Comparison of ENCODE assay signal across 17 mouse cellular contexts in the genomic region with DNA sequence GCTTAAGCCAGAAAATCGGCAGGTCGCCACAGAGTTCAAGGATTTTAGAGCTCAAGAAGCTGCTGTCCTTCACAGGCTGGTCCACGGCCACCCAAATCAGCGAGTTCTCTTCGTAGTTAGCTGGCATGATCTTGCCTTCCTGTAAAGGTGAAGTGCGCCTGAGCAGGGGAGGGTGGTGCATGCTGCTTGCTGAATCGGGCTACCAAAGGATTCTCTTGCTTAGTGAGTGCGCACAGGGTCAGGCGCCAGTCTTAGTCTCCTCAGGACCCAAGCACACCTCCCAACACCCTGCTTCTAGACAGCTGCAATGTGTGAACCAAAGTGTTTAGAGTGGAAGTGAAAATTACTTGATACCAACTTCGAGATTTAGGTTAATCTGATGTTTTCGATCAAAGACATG. TPM values are rescaled to one million over a fixed set of nuclear protein-coding genes. Genes with fewer than 3 reads are reported as not detected.
DNase-seq lines count a peak whose midpoint lies in the region; ATAC-seq lines count a peak whose summit lies in the region.
"Had no signal": no experiment of that assay in that cellular context is flagged by ENCODE, and none has a peak within 500 bp of the region (broad histone marks: within the 10 kb centered on the region; RNA-seq: fewer than 3 reads in every experiment).

No protein-coding gene starts in this region.

- WGBS in heart, embryonic 12.5 days = 11% methylated on average over 11 of the region's 11 CpGs
- WGBS in liver, embryonic 11.5 days = 16% methylated on average over 11 of the region's 11 CpGs
- WGBS in liver, embryonic 12.5 days (ENCODE audit: insufficient replicate concordance) = 16% methylated on average over 11 of the region's 11 CpGs
- WGBS in limb, embryonic 11.5 days = 13% methylated on average over 11 of the region's 11 CpGs
- 30% methylated on average over 11 of the region's 11 CpGs for WGBS in midbrain, embryonic 12.5 days

- DNase-seq in heart, adult 18-20 months = no peak
- DNase-seq in liver, embryonic 11.5 days (ENCODE audit: low spot score) = no peak
- peak; percentile 36 for DNase-seq in limb, embryonic 11.5 days (ENCODE audit: low spot score)
- DNase-seq in kidney, postnatal 10 days = no peak
- DNase-seq in layer of hippocampus, adult 18-20 months (ENCODE audit: low spot score in 2 of 2) = no peak
- DNase-seq: adrenal gland, adult 8-10 months; cerebellum, adult 2 months had no signal

- no peaks in the 10 kb centered on the region for H3K9me3 ChIP-seq in heart, embryonic 12.5 days (replicated peaks)
- no peaks in the 10 kb centered on the region for H3K9me3 ChIP-seq in liver, embryonic 11.5 days (ENCODE audit: control insufficient read depth, low read length)
- H3K9me3 ChIP-seq in liver, embryonic 12.5 days (replicated peaks) = no peaks in the 10 kb centered on the region
- no peaks in the 10 kb centered on the region for H3K9me3 ChIP-seq in limb, embryonic 11.5 days (ENCODE audit: control insufficient read depth, low read length)
- no peaks in the 10 kb centered on the region for H3K9me3 ChIP-seq in midbrain, embryonic 12.5 days
- H3K9me3 ChIP-seq: forebrain, embryonic 12.5 days; intestine, embryonic 15.5 days; megakaryocyte, embryonic 14.5 days had no signal

- H3K27me3 ChIP-seq in heart, embryonic 12.5 days (replicated peaks) = no peaks in the 10 kb centered on the region; the same call in 1 of the 2 replicates
- no peaks in the 10 kb centered on the region for H3K27me3 ChIP-seq in liver, embryonic 11.5 days (replicated peaks; ENCODE audit: control insufficient read depth, insufficient read depth, low read length)
- H3K27me3 ChIP-seq in liver, embryonic 12.5 days (replicated peaks) = peaks cover 16% of the 10 kb centered on the region; the same call in 1 of the 2 replicates
- H3K27me3 ChIP-seq in limb, embryonic 11.5 days (ENCODE audit: control insufficient read depth, insufficient read depth, low read length) = no peaks in the 10 kb centered on the region
- H3K27me3 ChIP-seq in midbrain, embryonic 12.5 days = no peaks in the 10 kb centered on the region
- H3K27me3 ChIP-seq: forebrain, embryonic 12.5 days; intestine, embryonic 15.5 days had no signal

- no peaks in the 10 kb centered on the region for H3K36me3 ChIP-seq in heart, embryonic 12.5 days
- H3K36me3 ChIP-seq in liver, embryonic 11.5 days (ENCODE audit: control insufficient read depth, insufficient read depth, low read length) = no peaks in the 10 kb centered on the region
- no peaks in the 10 kb centered on the region for H3K36me3 ChIP-seq in liver, embryonic 12.5 days
- no peaks in the 10 kb centered on the region for H3K36me3 ChIP-seq in limb, embryonic 11.5 days (ENCODE audit: control insufficient read depth, insufficient read depth, low read length)
- H3K36me3 ChIP-seq in midbrain, embryonic 12.5 days = no peaks in the 10 kb centered on the region
- H3K36me3 ChIP-seq: forebrain, embryonic 12.5 days; intestine, embryonic 15.5 days had no signal

- no peak for ATAC-seq in heart, embryonic 12.5 days (ENCODE audit: insufficient number of reproducible peaks, low FRiP score)
- no peak for ATAC-seq in liver, embryonic 11.5 days (replicated peaks; ENCODE audit: low FRiP score)
- no peak for ATAC-seq in liver, embryonic 12.5 days
- ATAC-seq in limb, embryonic 11.5 days (ENCODE audit: insufficient number of reproducible peaks, low FRiP score, low TSS enrichment, low read depth) = no peak
- no peak for ATAC-seq in midbrain, embryonic 12.5 days (ENCODE audit: low FRiP score, low read depth)
- ATAC-seq: intestine, embryonic 15.5 days; lung, postnatal 0 days had no signal

- no peak overlapping the region for H3K9ac ChIP-seq in heart, embryonic 12.5 days
- no peak overlapping the region for H3K9ac ChIP-seq in liver, embryonic 11.5 days (ENCODE audit: low read depth, low read length)
- H3K9ac ChIP-seq in liver, embryonic 12.5 days = no peak overlapping the region
- H3K9ac ChIP-seq in limb, embryonic 11.5 days (ENCODE audit: low read length) = no peak overlapping the region
- H3K9ac ChIP-seq in midbrain, embryonic 12.5 days (replicated peaks) = 0 out of 2 replicates have a peak overlapping the region, but pooled peaks have one; percentile 4
- H3K9ac ChIP-seq: forebrain, embryonic 12.5 days; intestine, embryonic 15.5 days; liver, embryonic 14.5 days had no signal

- H3K27ac ChIP-seq in heart, embryonic 12.5 days (ENCODE audit: poor library complexity, severe bottlenecking) = no peak overlapping the region
- H3K27ac ChIP-seq in liver, embryonic 11.5 days (ENCODE audit: low read depth, low read length) = no peak overlapping the region
- no peak overlapping the region for H3K27ac ChIP-seq in liver, embryonic 12.5 days
- H3K27ac ChIP-seq in limb, embryonic 11.5 days (replicated peaks; ENCODE audit: low read depth, low read length) = no peak overlapping the region
- no peak overlapping the region for H3K27ac ChIP-seq in midbrain, embryonic 12.5 days (replicated peaks)
- H3K27ac ChIP-seq: forebrain, embryonic 12.5 days; intestine, embryonic 15.5 days; kidney, postnatal 0 days; liver, embryonic 14.5 days had no signal

- peaks cover 10% of the 10 kb centered on the region; the same call in 1 of the 2 replicates for H3K4me1 ChIP-seq in heart, embryonic 12.5 days (replicated peaks)
- H3K4me1 ChIP-seq in liver, embryonic 11.5 days (replicated peaks; ENCODE audit: control insufficient read depth, insufficient read depth, low read length) = no peaks in the 10 kb centered on the region; the same call in 1 of the 2 replicates
- H3K4me1 ChIP-seq in liver, embryonic 12.5 days = no peaks in the 10 kb centered on the region
- no peaks in the 10 kb centered on the region for H3K4me1 ChIP-seq in limb, embryonic 11.5 days (ENCODE audit: control insufficient read depth, insufficient read depth, low read length)
- H3K4me1 ChIP-seq in midbrain, embryonic 12.5 days = peaks cover 7% of the 10 kb centered on the region; the same call in 1 of the 2 replicates
- H3K4me1 ChIP-seq: intestine, embryonic 15.5 days had no signal

- H3K4me3 ChIP-seq in heart, embryonic 12.5 days = peak overlapping the region; percentile 26
- no peak overlapping the region for H3K4me3 ChIP-seq in liver, embryonic 11.5 days (ENCODE audit: low read depth, low read length)
- no peak overlapping the region for H3K4me3 ChIP-seq in liver, embryonic 12.5 days
- no peak overlapping the region for H3K4me3 ChIP-seq in limb, embryonic 11.5 days (ENCODE audit: low read depth, low read length)
- no peak overlapping the region for H3K4me3 ChIP-seq in midbrain, embryonic 12.5 days
- H3K4me3 ChIP-seq: forebrain, embryonic 12.5 days; intestine, embryonic 15.5 days; megakaryocyte, embryonic 14.5 days had no signal

- H3K4me2 ChIP-seq in heart, embryonic 12.5 days = peak overlapping the region; percentile 62
- peak overlapping the region; percentile 22; the same call in 1 of the 2 replicates for H3K4me2 ChIP-seq in liver, embryonic 11.5 days
- no peak overlapping the region for H3K4me2 ChIP-seq in liver, embryonic 12.5 days
- H3K4me2 ChIP-seq in limb, embryonic 11.5 days (ENCODE audit: low read depth, severe bottlenecking) = peak overlapping the region; percentile 3; the same call in 1 of the 2 replicates
- no peak overlapping the region for H3K4me2 ChIP-seq in midbrain, embryonic 12.5 days (replicated peaks)
- H3K4me2 ChIP-seq: forebrain, embryonic 12.5 days; intestine, embryonic 15.5 days had no signal

RNA-seq across cellular contexts. Expression of gene Cnmd, which starts 16.6 kb away (rescaled TPM):
- polyA plus RNA-seq in heart, embryonic 12.5 days (2016; fragmentation: Nextera tagmentation; extraction: Ambion mirVana) = 0.85 and 1.3 TPM in 2 replicates
- total RNA-seq in heart, adult 18-20 months (2021) = 1 to 10 TPM; 3.9 to 4.7 TPM
- 0.37 TPM in 1 of 2 replicates, not detected in the other for polyA plus RNA-seq in liver, embryonic 11.5 days (2014; fragmentation: Nextera tagmentation; extraction: Ambion mirVana)
- not detected in 2 replicates for polyA plus RNA-seq in liver, embryonic 12.5 days (2016; fragmentation: Nextera tagmentation; extraction: Ambion mirVana)
- polyA plus RNA-seq in limb, embryonic 11.5 days (2014; fragmentation: Nextera tagmentation; extraction: Ambion mirVana) = 15.2 and 18.9 TPM in 2 replicates
- polyA plus RNA-seq in midbrain, embryonic 12.5 days (2016; fragmentation: Nextera tagmentation; extraction: Ambion mirVana) = 8.4 and 20.6 TPM in 2 replicates
- total RNA-seq in layer of hippocampus, adult 18-20 months (2021) = 1 to 10 TPM; 1.0 to 1.7 TPM
- total RNA-seq: MEL had no signal

RNA-seq across cellular contexts. Expression of gene Sugt1, which starts 57.9 kb away (rescaled TPM):
- 98.9 and 99.1 TPM in 2 replicates for polyA plus RNA-seq in heart, embryonic 12.5 days (2016; fragmentation: Nextera tagmentation; extraction: Ambion mirVana)
- 10 to 100 TPM; 68.8 TPM for total RNA-seq in heart, adult 18-20 months (2021)
- polyA plus RNA-seq in liver, embryonic 11.5 days (2014; fragmentation: Nextera tagmentation; extraction: Ambion mirVana) = 95.0 and 95.5 TPM in 2 replicates
- polyA plus RNA-seq in liver, embryonic 12.5 days (2016; fragmentation: Nextera tagmentation; extraction: Ambion mirVana) = 57.7 and 63.2 TPM in 2 replicates
- 161 and 165 TPM in 2 replicates for polyA plus RNA-seq in limb, embryonic 11.5 days (2014; fragmentation: Nextera tagmentation; extraction: Ambion mirVana)
- polyA plus RNA-seq in midbrain, embryonic 12.5 days (2016; fragmentation: Nextera tagmentation; extraction: Ambion mirVana) = 129 and 131 TPM in 2 replicates
- 10 to 100 TPM; 89.7 to 93.8 TPM for total RNA-seq in layer of hippocampus, adult 18-20 months (2021)

Comparison
In these comparisons a context has a peak if more than half of its experiments do, and no peak if none do; other contexts are left out.
1. H3K4me2 ChIP-seq: peak in heart, embryonic 12.5 days (single experiment), liver, embryonic 11.5 days (single experiment) and limb, embryonic 11.5 days (single experiment); none in liver, embryonic 12.5 days (single experiment) and midbrain, embryonic 12.5 days (single experiment).